Mouse (Mus musculus) liver, embryonic 11.5 days (tissue): ENCODE measurements around the gene Pkdcc. TPM values are rescaled to one million over a fixed set of nuclear protein-coding genes. Genes with fewer than 3 reads are reported as not detected.
A peak's percentile ranks its signal among the peaks of the same experiment; 100 is the strongest.

ENCODE experiments used
- ATAC-seq: fragments of 200-750 bp; cut with Nextera tagmentation; replicated peaks from 2 replicates; pipeline ENCODE4 v1.8.0; 2017; ENCODE audit warnings: moderate number of reproducible peaks, mild to moderate bottlenecking, moderate TSS enrichment, moderate library complexity; ENCODE audit not compliant: low FRiP score
- DNase-seq: peaks from one replicate; pipeline ENCODE4 v3.0.0-alpha.2; 2017; ENCODE audit warnings: low spot score
- H3K27ac ChIP-seq: fragments of 300-500 bp; sonication (generic); 2 replicates; pipeline ENCODE4 v1.5.1; 2014; ENCODE audit warnings: mild to moderate bottlenecking, low read depth, low read length, control low read depth
- H3K27me3 ChIP-seq: fragments of 300-500 bp; sonication (generic); replicated peaks from 2 replicates; pipeline ENCODE4 v1.6.1; 2014; ENCODE audit warnings: low read length, mixed read lengths; ENCODE audit not compliant: control insufficient read depth, insufficient read depth
- H3K36me3 ChIP-seq: fragments of 300-500 bp; sonication (generic); 2 replicates; pipeline ENCODE4 v1.6.1; 2014; ENCODE audit warnings: mild to moderate bottlenecking, low read length, moderate library complexity, mixed read lengths; ENCODE audit not compliant: control insufficient read depth, insufficient read depth
- H3K4me1 ChIP-seq: fragments of 300-500 bp; sonication (generic); replicated peaks from 2 replicates; pipeline ENCODE4 v1.6.1; 2014; ENCODE audit warnings: low read length, mixed read lengths; ENCODE audit not compliant: control insufficient read depth, insufficient read depth
- H3K4me2 ChIP-seq: fragments of 300-500 bp; sonication (generic); 2 replicates; pipeline ENCODE4 v1.6.1; 2014; ENCODE audit warnings: mild to moderate bottlenecking, control low read depth, moderate library complexity
- H3K4me3 ChIP-seq: fragments of 300-500 bp; sonication (generic); 2 replicates; pipeline ENCODE4 v1.5.1; 2014; ENCODE audit warnings: low read depth, low read length, control low read depth
- H3K9ac ChIP-seq: fragments of 300-500 bp; sonication (generic); 2 replicates; pipeline ENCODE4 v1.6.1; 2014; ENCODE audit warnings: low read depth, low read length, control low read depth
- H3K9me3 ChIP-seq: fragments of 300-500 bp; sonication (generic); 2 replicates; pipeline ENCODE4 v1.6.1; 2016; ENCODE audit warnings: low read length, inconsistent platforms, mixed read lengths; ENCODE audit not compliant: control insufficient read depth
- WGBS: fragments of 180-500 bp; shearing (Covaris S2); extraction: QIAGEN DNeasy Blood & Tissue Kit; methylation state at CpG from one replicate; pipeline ENCODE4 v1.1.7; 2014; 5-methylcytosine and 5-hydroxymethylcytosine counted together
- polyA plus RNA-seq: library from polyadenylated mRNA; unstranded; fragments of >200 nt; fragmentation: Nextera tagmentation; extraction: Ambion mirVana; gene quantifications from 2 replicates; pipeline ENCODE4 v1.2.1, GENCODE M21; 2014

The Pkdcc gene
- polyA plus RNA-seq, 1 experiment from 2014 or later = 19.4 TPM

- ATAC-seq = no peak
- WGBS = under 1% methylated on average over 80 of the region's 80 CpGs
- H3K27me3 ChIP-seq = peaks cover 29% of the 10 kb centered on the region
- peaks cover 24% of the 10 kb centered on the region for H3K4me1 ChIP-seq
- peak overlapping the region; percentile 89 for H3K27ac ChIP-seq
- peak overlapping the region; percentile 81 for H3K9ac ChIP-seq
- no peaks in the 10 kb centered on the region for H3K9me3 ChIP-seq
- H3K36me3 ChIP-seq = no peaks in the 10 kb centered on the region; the same call in 1 of the 2 replicates
- no peak for DNase-seq
- peak overlapping the region; percentile 83 for H3K4me2 ChIP-seq
- peak overlapping the region; percentile 78 for H3K4me3 ChIP-seq
These were observed 595 bp downstream of the Pkdcc start for GRCm38 (mm10) chr17:83215529-83216244.

DNA sequence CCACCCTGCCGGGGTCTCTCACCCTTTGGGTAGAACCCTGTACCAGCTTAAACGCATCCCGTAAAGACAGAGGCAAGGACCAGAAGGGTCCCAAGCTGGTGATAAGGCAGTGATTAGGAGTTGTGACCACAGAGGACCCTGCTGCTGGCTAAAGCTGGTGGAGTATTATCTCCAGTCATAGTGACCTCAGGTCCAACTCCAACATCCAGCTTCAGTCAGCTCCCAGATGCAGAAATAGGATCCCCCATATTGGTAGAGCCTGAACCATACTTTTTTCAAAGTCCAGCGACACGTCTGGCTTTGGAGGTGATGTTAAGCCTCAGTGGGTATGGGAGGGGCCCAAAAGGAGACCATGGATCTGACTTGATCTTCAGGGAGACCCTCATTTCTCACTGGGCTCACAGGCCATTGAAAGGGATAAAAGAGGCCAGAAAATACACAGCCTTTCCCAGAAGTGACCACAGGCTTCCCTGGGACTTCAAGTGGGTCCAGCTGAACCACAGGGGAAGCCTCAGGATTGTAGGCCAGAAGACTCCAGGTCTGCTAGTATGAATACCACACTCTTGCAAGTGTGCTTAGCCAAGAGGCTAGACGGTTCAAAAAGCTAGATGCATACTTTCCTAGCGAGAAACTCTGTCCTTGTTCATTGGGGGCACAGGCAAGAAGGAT lies 1.3 kb downstream of the Pkdcc start:
- H3K9ac ChIP-seq = peak overlapping the region; percentile 81
- no peak for DNase-seq
- H3K36me3 ChIP-seq = no peaks in the 10 kb centered on the region; the same call in 1 of the 2 replicates
- H3K4me3 ChIP-seq = peak overlapping the region; percentile 78
- H3K27ac ChIP-seq = peak overlapping the region; percentile 89
- H3K27me3 ChIP-seq = peaks cover 29% of the 10 kb centered on the region
- WGBS = 19% methylated on average over 7 of the region's 7 CpGs
- H3K4me2 ChIP-seq = peak overlapping the region; percentile 83
- no peak for ATAC-seq
- H3K9me3 ChIP-seq = no peaks in the 10 kb centered on the region
- peaks cover 27% of the 10 kb centered on the region for H3K4me1 ChIP-seq

- WGBS = 29% methylated on average over 2 of the region's 2 CpGs
- H3K9me3 ChIP-seq = no peaks in the 10 kb centered on the region
- peak overlapping the region; percentile 83 for H3K4me2 ChIP-seq
- H3K36me3 ChIP-seq = peaks cover 10% of the 10 kb centered on the region
- H3K4me1 ChIP-seq = peaks cover 33% of the 10 kb centered on the region
- H3K9ac ChIP-seq = no peak overlapping the region
- H3K4me3 ChIP-seq = peak overlapping the region; percentile 78
- no peak overlapping the region for H3K27ac ChIP-seq
- no peak for DNase-seq
- no peak for ATAC-seq
- peaks cover 29% of the 10 kb centered on the region for H3K27me3 ChIP-seq
These were observed 3.1 kb downstream of the Pkdcc start for GRCm38 (mm10) chr17:83218189-83218588.

DNA sequence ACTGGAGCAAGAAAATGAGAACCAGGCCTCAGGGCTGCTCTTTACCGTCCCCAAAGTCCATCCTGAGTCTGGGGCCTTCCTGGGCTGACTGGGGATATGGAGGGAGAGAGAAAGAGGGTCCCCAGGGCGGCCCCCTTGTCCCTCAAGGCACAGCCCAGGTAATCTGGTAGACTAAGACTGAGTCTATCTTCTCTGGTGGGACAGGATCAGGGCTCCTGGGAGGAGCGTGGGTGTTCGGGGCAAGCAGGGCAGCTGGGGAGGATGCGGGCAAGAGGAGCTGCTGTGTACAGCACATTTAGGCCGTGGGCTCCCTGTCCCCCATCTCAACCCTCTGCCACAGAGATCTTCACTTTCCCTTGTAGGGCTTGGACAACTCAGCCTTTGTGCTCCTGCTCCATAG lies 3.6 kb downstream of the Pkdcc start:
- DNase-seq (no peak), ATAC-seq (no peak)
- WGBS = 69% methylated on average over 6 of the region's 6 CpGs
- H3K36me3 ChIP-seq = peaks cover 15% of the 10 kb centered on the region
- peak overlapping the region; percentile 11 for H3K9ac ChIP-seq
- no peak overlapping the region for H3K27ac ChIP-seq
- peak overlapping the region; percentile 78 for H3K4me3 ChIP-seq
- no peaks in the 10 kb centered on the region for H3K9me3 ChIP-seq
- peaks cover 29% of the 10 kb centered on the region for H3K27me3 ChIP-seq
- peaks cover 29% of the 10 kb centered on the region for H3K4me1 ChIP-seq
- H3K4me2 ChIP-seq = peak overlapping the region; percentile 83

DNA sequence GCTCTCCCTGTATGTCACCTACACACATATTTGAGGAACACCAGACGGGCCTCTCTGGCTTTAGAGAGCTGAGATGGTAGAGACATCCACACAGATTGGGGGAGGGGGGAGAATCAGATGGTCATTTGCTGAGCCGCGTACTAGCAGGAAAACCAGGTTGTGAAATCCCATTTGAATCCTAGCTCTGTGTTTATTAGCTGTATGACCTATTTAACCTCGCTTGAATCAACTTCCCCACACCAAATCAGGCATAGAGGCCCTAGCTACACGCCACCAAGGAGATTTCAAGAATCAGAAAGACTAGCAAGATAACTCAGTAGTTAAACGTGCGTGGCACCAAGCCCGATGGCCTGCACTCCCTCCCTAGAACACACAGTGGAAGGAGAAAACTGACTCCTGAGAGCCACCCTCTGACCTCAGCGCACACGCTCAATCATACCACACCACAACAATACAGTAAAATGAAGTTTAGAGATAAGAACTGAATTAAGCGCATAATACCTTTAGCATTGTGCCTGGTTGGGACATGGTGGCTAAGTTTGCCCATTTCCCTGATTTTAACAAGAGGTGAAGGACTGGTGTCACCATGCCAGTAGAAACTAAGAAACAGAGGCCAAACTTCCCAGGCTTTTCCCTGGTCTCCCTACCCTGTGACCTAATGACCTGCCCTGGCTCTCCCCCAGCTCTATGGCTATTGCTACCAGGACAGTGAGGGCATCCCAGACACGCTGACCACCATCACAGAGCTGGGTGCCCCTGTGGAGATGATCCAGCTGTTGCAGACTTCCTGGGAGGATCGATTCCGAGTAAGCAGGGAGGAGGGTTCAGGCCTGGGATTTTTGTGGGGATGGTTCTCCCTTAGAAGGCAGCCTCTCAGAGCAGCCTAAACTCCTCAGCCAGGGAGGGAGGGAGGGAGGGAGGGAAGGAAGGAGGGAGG lies 4.5 kb downstream of the Pkdcc start:
- no peak for ATAC-seq
- Histone ChIP-seq H3K4me3 (peak overlapping the region; percentile 78; the same call in 1 of the 2 replicates), H3K9ac (no peak overlapping the region), H3K27me3 (peaks cover 20% of the 10 kb centered on the region), H3K4me1 (peaks cover 23% of the 10 kb centered on the region), H3K27ac (0 out of 2 replicates have a peak overlapping the region, but pooled peaks have one; percentile 45), H3K4me2 (peak overlapping the region; percentile 83), H3K9me3 (no peaks in the 10 kb centered on the region), H3K36me3 (peaks cover 21% of the 10 kb centered on the region)
- 56% methylated on average over 14 of the region's 14 CpGs for WGBS
- DNase-seq = no peak

GRCm38 (mm10) chr17:83220954-83221538 lies 6.0 kb downstream of the Pkdcc start:
- Histone ChIP-seq H3K27me3 (peaks cover 6% of the 10 kb centered on the region), H3K9ac (no peak overlapping the region), H3K4me3 (no peak overlapping the region), H3K36me3 (peaks cover 22% of the 10 kb centered on the region), H3K9me3 (no peaks in the 10 kb centered on the region), H3K27ac (no peak overlapping the region), H3K4me1 (peaks cover 23% of the 10 kb centered on the region), H3K4me2 (no peak overlapping the region)
- no peak for DNase-seq
- 77% methylated on average over 18 of the region's 18 CpGs for WGBS
- no peak for ATAC-seq

- DNase-seq = no peak
- 78% methylated on average over 13 of the region's 13 CpGs for WGBS
- no peaks in the 10 kb centered on the region for H3K27me3 ChIP-seq
- no peak overlapping the region for H3K9ac ChIP-seq
- H3K4me2 ChIP-seq = no peak overlapping the region
- no peaks in the 10 kb centered on the region for H3K9me3 ChIP-seq
- H3K36me3 ChIP-seq = peaks cover 22% of the 10 kb centered on the region
- no peak for ATAC-seq
- H3K27ac ChIP-seq = no peak overlapping the region
- peaks cover 23% of the 10 kb centered on the region for H3K4me1 ChIP-seq
- no peak overlapping the region for H3K4me3 ChIP-seq
These were observed 6.8 kb downstream of the Pkdcc start for GRCm38 (mm10) chr17:83221611-83222500.
